Mouse (Mus musculus) c-Kit-positive CD71-positive TER-119-positive erythroid progenitor cells, embryonic 14.5 days (primary cell): ENCODE data around the gene Tmem108.

Source experiments
- DNase-seq: peaks from one replicate; pipeline ENCODE4 v3.0.0-alpha.2; 2013; ENCODE audit warnings: low spot score

The Tmem108 gene

DNA sequence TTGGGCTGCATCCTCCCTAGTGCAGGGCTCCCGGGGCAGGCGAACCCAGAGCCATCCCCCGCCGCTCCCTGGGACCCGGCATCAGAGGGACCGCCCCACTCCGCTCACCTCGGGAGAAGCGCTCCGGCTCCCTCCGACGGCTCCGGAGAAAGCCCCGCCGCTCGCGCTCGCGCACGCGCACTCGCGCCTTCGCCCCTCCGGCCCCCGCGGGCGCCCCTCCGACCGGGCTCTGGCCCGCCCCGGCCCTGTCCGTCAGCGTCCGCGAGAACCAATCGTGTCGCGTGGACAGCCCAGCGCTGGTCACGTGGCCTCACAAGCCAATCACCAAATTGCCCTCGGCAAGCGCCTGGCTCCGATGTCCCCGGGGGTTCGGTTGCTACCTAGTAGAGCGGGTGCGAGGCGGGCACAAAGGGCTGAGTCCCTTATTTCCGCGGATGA, at the start of gene Tmem108:
Gene Tmem108 (minus strand): TSS at position 191 of the 438 bp plus-strand sequence.
- DNase-seq = peak; percentile 1

DNA sequence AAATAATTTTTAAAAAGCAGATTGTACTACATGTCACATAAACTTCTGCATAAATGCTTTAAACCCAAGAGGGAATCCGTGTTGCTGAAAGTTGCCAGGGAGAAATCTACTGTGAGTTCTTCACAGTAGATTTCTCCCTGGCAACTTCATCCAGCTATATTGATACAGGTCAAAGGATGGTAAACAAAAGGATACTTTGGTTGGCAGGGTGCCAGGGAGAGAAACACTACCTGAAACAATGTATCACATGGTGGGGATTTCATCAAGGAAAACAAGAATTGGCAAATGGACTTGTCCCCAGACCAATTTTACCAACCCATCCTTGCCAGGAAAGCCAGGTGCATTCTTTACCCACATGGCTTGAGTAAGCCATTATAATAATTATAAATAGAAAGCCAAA, 27.4 kb upstream of the Tmem108 start:
- no peak for DNase-seq

- no peak for DNase-seq
These were observed 22.5 kb upstream of the Tmem108 start for GRCm38 (mm10) chr9:103784156-103784555.

DNA sequence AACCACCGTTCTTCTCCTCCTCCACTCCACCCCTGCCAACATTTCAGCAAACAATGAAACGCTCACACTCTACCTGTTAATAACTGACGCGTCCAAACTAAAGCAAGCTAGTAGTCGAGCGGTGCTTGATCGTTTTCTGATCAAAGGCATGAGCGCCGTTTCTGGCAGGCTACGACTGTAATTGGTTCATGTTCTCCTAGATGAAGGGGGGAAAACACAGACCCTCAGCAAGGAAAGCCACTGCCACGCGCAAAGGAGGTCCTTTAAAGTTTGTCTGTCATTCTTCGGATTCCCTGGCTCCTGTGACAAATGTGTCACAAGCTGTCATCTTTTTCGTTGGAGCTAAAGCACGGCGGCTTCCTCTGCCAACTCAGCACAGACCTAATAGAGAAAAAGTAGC, 21.6 kb upstream of the Tmem108 start:
- DNase-seq = no peak

- DNase-seq = no peak
These were observed 20.7 kb upstream of the Tmem108 start for GRCm38 (mm10) chr9:103782306-103782705.

- no peak for DNase-seq
These were observed 19.8 kb upstream of the Tmem108 start for GRCm38 (mm10) chr9:103781407-103781806.

DNA sequence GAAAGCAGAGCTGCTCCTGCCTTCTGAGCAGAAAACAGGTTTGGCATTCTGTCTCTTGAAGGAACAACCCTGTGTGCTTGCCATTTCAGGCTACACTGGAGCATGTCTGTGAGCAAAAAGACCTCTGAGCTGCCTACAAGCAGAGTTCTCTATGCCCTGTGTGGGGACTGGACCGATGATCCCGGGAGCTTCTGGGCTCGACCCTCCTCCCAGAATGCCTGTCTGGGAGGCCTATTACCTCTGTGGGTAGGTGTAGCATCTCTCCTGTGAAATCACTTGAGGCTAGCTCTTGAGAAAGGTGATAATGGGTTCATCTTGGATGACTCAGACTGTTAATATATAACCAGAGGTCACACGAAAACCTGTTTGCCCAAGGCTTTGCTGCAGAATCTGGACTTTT, 19.0 kb upstream of the Tmem108 start:
- no peak for DNase-seq

DNA sequence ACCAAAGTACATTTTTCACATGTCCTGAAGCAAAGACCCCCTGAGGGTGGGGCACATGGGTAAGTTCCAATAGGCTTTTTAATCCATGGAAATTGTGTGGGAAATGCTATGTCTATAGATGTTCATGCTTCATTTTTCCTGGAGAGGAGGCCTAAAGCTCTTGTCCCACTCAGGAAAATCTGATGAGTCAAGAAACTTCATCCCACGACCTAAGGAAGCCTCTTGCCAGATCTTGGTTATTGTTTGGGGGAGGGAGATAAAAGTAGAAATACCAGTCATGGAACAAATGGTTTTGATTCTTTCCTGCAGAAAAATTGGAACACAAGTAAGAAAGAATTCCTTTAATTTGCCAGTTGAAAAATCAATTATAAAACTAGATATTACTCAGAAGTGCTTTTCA, 16.5 kb upstream of the Tmem108 start:
- no peak for DNase-seq

- DNase-seq = no peak
These were observed 476 bp downstream of the Tmem108 start for GRCm38 (mm10) chr9:103761151-103761571.

DNA sequence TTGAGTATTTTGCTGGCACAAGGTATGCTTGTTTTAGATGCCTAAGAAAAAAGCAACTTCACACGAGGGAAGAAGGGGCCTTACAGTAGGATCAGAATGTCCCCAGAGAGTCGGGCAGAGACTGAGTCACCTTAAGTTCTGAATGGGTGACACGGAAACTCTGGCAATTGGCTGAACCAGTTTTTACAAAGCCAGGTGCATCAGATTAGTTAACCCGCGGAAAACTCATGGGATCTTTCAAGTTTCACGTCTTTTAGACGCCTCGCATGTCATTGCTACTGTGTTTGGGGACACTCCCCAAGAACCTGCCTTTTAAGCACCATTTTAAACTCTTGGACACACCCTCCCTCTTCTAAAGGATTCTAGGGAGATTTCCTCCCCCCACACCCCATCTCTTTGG, 1.3 kb downstream of the Tmem108 start:
- no peak for DNase-seq

DNA sequence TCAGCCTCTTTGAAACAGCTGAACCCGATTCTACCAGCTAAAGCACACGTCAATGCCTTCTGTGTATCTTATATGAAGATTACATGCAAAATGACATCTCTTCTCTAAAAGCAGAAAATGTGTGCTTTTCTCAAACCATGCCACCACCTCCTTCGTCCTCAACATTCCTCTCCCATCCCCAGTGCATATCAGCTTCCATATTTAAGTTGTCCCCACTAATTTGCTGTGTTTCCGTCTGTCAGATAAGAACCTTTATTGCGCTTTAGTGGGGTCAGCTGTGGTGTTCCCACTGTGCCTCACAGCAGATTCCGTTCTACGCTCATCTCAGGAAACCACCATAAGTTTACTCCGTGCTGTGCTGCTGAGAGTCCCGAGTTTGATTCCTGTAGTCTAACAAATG, 1.8 kb downstream of the Tmem108 start:
- no peak for DNase-seq

DNA sequence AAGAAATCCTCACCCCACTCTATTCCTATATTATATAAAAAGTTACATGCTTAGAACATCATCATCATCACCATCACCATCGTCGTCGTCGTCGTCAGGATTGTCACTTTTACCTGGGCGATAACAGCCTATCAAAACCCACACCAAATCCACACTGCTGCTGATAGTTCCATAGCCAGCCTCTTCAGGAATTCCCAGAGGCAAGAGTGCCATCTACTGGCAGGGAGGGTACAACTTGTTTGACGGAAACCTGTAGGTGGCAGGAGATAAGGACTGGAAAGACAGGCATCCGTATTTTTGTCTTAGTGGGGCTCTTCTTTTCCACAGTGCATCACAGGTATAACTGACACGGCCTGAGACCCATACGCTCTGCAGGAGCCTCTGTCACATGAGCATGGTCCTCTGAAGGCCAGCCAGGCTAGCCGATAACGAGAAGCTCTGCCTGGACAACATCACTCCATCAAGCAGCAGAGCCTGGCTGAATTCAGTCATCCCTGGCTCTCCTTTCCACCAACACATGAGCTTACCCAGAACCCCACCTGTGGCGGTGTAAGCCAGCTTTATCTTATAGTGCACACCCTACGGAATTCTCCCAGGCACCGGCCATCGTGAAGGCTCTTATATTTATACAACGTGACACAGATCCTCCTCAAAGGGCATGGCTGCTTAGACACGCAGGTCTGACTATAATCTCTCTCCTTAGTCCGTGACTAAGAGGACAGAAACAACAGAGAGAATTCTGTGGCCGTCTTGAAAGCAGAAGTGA, 2.5 kb downstream of the Tmem108 start:
- peak; percentile 29 for DNase-seq

DNA sequence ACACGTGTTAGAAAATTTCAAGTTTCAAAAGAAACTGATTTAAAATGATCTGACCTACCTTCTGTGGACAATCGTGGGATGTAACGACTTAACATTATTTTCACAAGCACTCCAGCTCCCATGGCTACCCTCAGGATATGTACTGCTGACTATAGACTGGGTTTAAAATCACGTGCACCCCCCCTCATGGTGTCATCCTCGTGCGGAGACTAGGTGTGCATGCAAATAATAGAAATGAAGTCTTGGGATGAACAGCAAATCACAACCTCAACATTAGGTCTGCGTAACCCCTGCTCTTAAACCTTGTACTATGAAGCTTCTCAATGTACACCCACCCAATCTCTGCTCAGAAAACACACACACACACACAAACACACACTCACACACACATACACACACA, 3.4 kb downstream of the Tmem108 start:
- DNase-seq = no peak

DNA sequence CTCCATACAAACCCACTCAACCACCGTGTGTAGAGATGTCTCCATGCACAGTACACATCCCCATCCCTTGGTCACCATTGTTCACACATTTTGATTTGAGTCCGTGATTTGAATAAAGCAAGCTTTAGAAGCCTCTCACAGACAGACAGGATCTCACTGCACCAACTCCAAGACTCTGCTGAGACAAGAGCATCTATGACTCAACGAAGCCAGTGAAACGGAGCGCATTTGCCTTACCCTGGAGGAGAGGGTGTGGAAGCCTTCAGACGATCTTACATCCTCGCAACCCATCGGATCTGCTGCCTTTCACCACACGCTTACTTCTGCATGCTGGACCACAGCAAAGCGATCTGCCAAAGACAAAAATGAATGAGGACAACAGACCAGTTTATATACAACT, 9.0 kb downstream of the Tmem108 start:
- no peak for DNase-seq

- no peak for DNase-seq
These were observed 10.1 kb downstream of the Tmem108 start for GRCm38 (mm10) chr9:103751568-103751967.

DNA sequence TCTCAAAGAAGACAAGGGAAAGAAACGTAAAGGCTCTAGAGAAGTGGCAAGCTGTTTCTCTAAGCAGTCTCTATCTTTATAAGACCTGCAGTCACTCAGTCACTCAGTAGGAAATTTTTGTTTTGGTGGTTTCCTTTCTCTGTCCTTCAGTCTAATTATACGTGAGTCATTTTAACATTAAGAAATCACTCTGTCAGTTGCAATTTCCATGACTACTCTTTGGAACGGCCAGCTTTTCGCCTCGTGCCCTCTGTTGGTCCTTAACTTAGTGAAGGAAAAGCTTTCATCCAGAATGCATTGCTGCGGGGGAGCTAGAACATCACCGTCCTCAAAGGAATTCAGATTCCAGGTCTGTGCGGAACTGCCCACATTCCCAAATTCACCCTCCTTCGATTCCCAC, 11.1 kb downstream of the Tmem108 start:
- DNase-seq = no peak

DNA sequence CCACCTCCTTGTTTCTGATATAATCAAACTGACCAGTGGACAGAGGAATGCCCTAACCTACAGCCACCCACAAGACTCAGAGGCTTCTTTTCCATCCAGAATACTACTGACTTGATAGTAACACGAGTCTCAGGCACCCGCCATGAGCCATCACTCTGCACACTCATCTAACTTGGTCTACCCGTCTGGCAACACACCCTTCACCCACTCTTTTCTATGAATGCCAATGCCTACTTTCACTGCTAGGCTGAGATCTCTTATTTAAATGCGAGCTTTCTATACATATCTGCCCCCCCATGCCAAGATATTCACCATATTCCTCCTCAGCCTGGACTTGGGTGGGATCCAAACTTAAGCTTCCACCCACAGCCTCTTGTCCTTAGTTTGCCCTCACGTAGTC, 15.0 kb downstream of the Tmem108 start:
- no peak for DNase-seq

DNA sequence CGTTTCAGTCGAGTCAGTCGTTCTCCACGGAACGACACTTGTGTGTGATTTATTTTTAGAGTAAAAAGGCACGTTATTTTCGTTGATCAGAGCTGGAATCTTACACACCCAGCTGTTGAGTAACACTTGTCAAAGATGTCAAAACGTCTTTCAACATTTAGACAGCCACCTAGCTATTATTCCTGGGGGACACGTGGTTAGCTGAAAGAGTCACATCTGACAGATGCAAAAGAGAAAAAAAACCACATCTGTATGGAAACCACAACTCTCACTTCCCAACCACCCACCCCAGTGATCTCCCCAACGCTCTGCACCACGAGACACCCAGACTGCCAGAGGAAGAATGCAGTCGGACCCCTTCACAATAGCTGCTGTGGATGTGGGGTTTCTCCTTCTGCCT, 21.5 kb downstream of the Tmem108 start:
- no peak for DNase-seq

- DNase-seq = no peak
These were observed 22.6 kb downstream of the Tmem108 start for GRCm38 (mm10) chr9:103739062-103739461.

DNA sequence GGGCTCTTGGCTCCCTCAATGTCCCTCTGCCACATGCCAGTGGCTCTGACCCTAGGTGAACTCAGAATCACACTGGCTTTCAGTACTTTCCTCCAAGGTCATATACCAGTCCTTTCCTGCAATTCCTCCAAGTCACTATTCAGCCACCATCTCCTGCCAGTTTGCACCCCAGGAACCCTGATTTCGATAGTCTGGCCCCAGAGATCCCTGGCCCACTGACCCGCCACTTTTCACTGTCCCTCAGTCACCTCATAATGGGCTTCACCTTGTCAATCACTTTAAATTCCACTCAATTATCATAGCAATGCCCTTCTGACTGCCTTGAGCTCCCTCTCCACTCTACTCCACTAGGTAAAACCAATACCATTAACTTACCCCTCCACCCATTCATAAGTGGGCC, 31.9 kb downstream of the Tmem108 start:
- no peak for DNase-seq

GRCm38 (mm10) chr9:103726751-103727462, 34.7 kb downstream of the Tmem108 start:
- DNase-seq = no peak

DNA sequence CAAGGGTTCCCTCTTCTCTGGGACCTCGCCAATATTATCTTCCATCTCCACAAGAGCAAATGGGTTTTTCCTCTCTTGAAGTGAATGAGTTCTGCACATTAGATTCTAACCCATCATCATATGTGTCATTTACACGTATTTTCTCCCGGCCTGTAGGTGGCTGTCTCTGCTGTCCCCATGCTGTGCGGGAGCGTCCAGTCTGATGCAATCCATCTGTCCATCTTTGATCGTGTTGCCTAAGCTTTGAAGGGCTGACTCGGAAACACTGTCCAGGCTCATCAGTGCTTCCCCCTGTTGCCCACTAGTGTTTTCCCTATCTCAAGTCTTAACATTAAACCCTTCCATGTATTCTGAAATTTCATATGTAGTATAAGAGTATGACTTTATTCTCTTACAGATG, 36.1 kb downstream of the Tmem108 start:
- DNase-seq = no peak

DNA sequence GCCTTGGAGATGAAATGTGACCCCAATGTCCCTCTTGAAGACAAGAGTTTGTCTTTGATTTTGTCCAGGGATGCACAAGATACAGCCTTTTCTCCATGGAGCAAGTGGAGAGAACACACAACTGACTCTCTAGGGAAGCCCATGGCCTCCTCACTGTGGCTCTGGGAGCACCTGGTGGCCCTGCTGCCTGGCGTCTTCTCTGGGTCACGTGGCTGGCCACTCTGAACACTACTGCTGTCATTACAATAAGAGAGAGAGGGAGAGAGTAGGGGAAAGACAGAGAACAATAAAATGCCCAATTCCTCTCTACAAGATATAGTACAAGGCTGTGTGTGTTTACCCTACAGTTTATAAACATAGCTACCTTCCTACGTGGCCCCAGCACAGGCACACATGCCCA, 40.2 kb downstream of the Tmem108 start:
- DNase-seq = no peak

DNA sequence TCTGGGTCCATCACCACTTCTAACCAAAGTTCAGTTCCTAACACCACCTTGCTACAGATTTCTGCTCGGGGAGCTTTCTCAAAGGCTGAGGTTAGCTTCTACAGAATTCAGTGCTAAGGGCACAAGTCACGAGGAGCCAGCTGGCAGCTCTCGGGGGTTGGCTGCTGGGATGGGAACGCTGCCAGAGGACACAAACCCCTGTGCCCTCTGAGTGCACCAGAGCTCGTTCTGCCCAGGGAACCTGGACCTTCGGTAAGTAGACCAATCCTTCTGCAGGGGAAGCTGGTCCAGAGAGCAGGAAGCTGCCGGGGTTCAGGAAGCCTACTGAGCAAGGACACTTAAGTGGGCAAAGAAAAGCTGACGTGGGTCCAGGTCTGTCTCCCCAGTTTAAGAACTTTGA, 40.6 kb downstream of the Tmem108 start:
- no peak for DNase-seq
